Mouse (Mus musculus): ENCODE results near the gene Neurl1a.
A peak's percentile ranks its signal among the peaks of the same experiment; 100 is the strongest.

Gene Neurl1a

GRCm38 (mm10) chr19:47210432-47210831 lies 31.8 kb downstream of the Neurl1a start:
- DNase-seq (ENCODE audit: inconsistent age in 2 of 2, low spot score in 1 of 2): no peak

GRCm38 (mm10) chr19:47211609-47212312 lies 33.1 kb downstream of the Neurl1a start:
- DNase-seq (ENCODE audit: inconsistent age in 2 of 2, low spot score in 1 of 2): no peak

GRCm38 (mm10) chr19:47212401-47212800 lies 33.8 kb downstream of the Neurl1a start:
- DNase-seq (ENCODE audit: inconsistent age in 2 of 2, low spot score in 1 of 2): no peak

GRCm38 (mm10) chr19:47213470-47213869 lies 34.9 kb downstream of the Neurl1a start:
- DNase-seq (ENCODE audit: inconsistent age in 2 of 2, low spot score in 1 of 2): no peak

- DNase-seq (ENCODE audit: inconsistent age in 2 of 2, low spot score in 1 of 2): peak; percentile 84 to 88
Measured at GRCm38 (mm10) chr19:47216766-47217165, 38.1 kb downstream of the Neurl1a start.

GRCm38 (mm10) chr19:47219622-47220021 lies 41.0 kb downstream of the Neurl1a start:
- peak; percentile 83 to 88 for DNase-seq (ENCODE audit: inconsistent age in 2 of 2, low spot score in 1 of 2)

GRCm38 (mm10) chr19:47220232-47220631 lies 41.6 kb downstream of the Neurl1a start:
- DNase-seq (ENCODE audit: inconsistent age in 2 of 2, low spot score in 1 of 2): peak in 1 of 2 experiments; percentile 66

GRCm38 (mm10) chr19:47221006-47221405 lies 42.4 kb downstream of the Neurl1a start:
- peak in 1 of 2 experiments; percentile 60 for DNase-seq (ENCODE audit: inconsistent age in 2 of 2, low spot score in 1 of 2)

- DNase-seq (ENCODE audit: inconsistent age in 2 of 2, low spot score in 1 of 2): peak in 1 of 2 experiments; percentile 50
Measured at GRCm38 (mm10) chr19:47221500-47222153, 43.0 kb downstream of the Neurl1a start.

GRCm38 (mm10) chr19:47222154-47222840 lies 43.7 kb downstream of the Neurl1a start:
- peak in 1 of 2 experiments; percentile 65 for DNase-seq (ENCODE audit: inconsistent age in 2 of 2, low spot score in 1 of 2)

GRCm38 (mm10) chr19:47222841-47223557 lies 44.4 kb downstream of the Neurl1a start:
- peak in 1 of 2 experiments; percentile 88 for DNase-seq (ENCODE audit: inconsistent age in 2 of 2, low spot score in 1 of 2)

- no peak for DNase-seq (ENCODE audit: inconsistent age in 2 of 2, low spot score in 1 of 2)
Measured at GRCm38 (mm10) chr19:47224743-47225142, 46.1 kb downstream of the Neurl1a start.

- no peak for DNase-seq (ENCODE audit: inconsistent age in 2 of 2, low spot score in 1 of 2)
Measured at GRCm38 (mm10) chr19:47225791-47226190, 47.2 kb downstream of the Neurl1a start.

GRCm38 (mm10) chr19:47228725-47229252 lies 50.2 kb downstream of the Neurl1a start:
- peak; percentile 84 to 87 for DNase-seq (ENCODE audit: inconsistent age in 2 of 2, low spot score in 1 of 2)

- DNase-seq (ENCODE audit: inconsistent age in 2 of 2, low spot score in 1 of 2): peak; percentile 40 to 64
Measured at GRCm38 (mm10) chr19:47229461-47229860, 50.8 kb downstream of the Neurl1a start.

GRCm38 (mm10) chr19:47230082-47230481 lies 51.5 kb downstream of the Neurl1a start:
- peak in 1 of 2 experiments; percentile 33 for DNase-seq (ENCODE audit: inconsistent age in 2 of 2, low spot score in 1 of 2)

GRCm38 (mm10) chr19:47230682-47231081 lies 52.1 kb downstream of the Neurl1a start:
- peak in 1 of 2 experiments; percentile 25 for DNase-seq (ENCODE audit: inconsistent age in 2 of 2, low spot score in 1 of 2)

- no peak for DNase-seq (ENCODE audit: inconsistent age in 2 of 2, low spot score in 1 of 2)
Measured at GRCm38 (mm10) chr19:47231389-47231788, 52.8 kb downstream of the Neurl1a start.

- peak; percentile 68 to 73 for DNase-seq (ENCODE audit: inconsistent age in 2 of 2, low spot score in 1 of 2)
Measured at GRCm38 (mm10) chr19:47232077-47232865, 53.7 kb downstream of the Neurl1a start.

GRCm38 (mm10) chr19:47233087-47233486 lies 54.5 kb downstream of the Neurl1a start:
- peak; percentile 57 to 58 for DNase-seq (ENCODE audit: inconsistent age in 2 of 2, low spot score in 1 of 2)
